Mouse (Mus musculus): Measurements from ENCODE around the gene Dgcr2. TPM values are rescaled to one million over a fixed set of nuclear protein-coding genes. Genes with fewer than 3 reads are reported as not detected.

The Dgcr2 gene
- polyA plus RNA-seq, 1 experiment from 2014 or later: 85.6 TPM

GRCm38 (mm10) chr16:17815411-17816402 is 82.7 kb downstream of the Dgcr2 start:
- peak overlapping the region; percentile 85 for H3K4me2 ChIP-seq
- peaks cover 8% of the 10 kb centered on the region; the same call in 1 of the 2 replicates for H3K4me1 ChIP-seq
- H3K9me3 ChIP-seq (replicated peaks): no peaks in the 10 kb centered on the region
- peak overlapping the region; percentile 75 for H3K9ac ChIP-seq
- under 1% methylated on average over 63 of the region's 63 CpGs for WGBS
- peak; percentile 91 for ATAC-seq
- H3K36me3 ChIP-seq (ENCODE audit: poor library complexity, severe bottlenecking): no peaks in the 10 kb centered on the region
- H3K4me3 ChIP-seq: peak overlapping the region; percentile 53
- H3K27me3 ChIP-seq: peaks cover 52% of the 10 kb centered on the region
- peak overlapping the region; percentile 44; the same call in 1 of the 2 replicates for H3K27ac ChIP-seq

GRCm38 (mm10) chr16:17813173-17813572 is 85.2 kb downstream of the Dgcr2 start:
- H3K27me3 ChIP-seq: peaks cover 62% of the 10 kb centered on the region
- H3K9ac ChIP-seq: no peak overlapping the region
- no peak overlapping the region for H3K27ac ChIP-seq
- H3K4me2 ChIP-seq: no peak overlapping the region
- peaks cover 18% of the 10 kb centered on the region for H3K4me1 ChIP-seq
- no peaks in the 10 kb centered on the region for H3K36me3 ChIP-seq (ENCODE audit: poor library complexity, severe bottlenecking)
- WGBS: 59% methylated on average over 4 of the region's 4 CpGs
- H3K9me3 ChIP-seq (replicated peaks): no peaks in the 10 kb centered on the region
- no peak overlapping the region for H3K4me3 ChIP-seq
- no peak for ATAC-seq

- Histone ChIP-seq H3K27ac (no peak overlapping the region), H3K4me1 (peaks cover 20% of the 10 kb centered on the region), H3K9me3 (replicated peaks) (no peaks in the 10 kb centered on the region), H3K36me3 (ENCODE audit: poor library complexity, severe bottlenecking) (no peaks in the 10 kb centered on the region), H3K4me2 (no peak overlapping the region), H3K4me3 (no peak overlapping the region), H3K27me3 (peaks cover 62% of the 10 kb centered on the region), H3K9ac (no peak overlapping the region)
- WGBS: 7% methylated on average over 5 of the region's 5 CpGs
- ATAC-seq: no peak
Measured at GRCm38 (mm10) chr16:17812120-17812519, 86.2 kb downstream of the Dgcr2 start.

GRCm38 (mm10) chr16:17809711-17810110 is 88.7 kb downstream of the Dgcr2 start:
- ATAC-seq: no peak
- Histone ChIP-seq H3K9ac (no peak overlapping the region), H3K27ac (no peak overlapping the region), H3K4me3 (no peak overlapping the region), H3K27me3 (peaks cover 72% of the 10 kb centered on the region), H3K36me3 (ENCODE audit: poor library complexity, severe bottlenecking) (no peaks in the 10 kb centered on the region), H3K9me3 (replicated peaks) (no peaks in the 10 kb centered on the region), H3K4me2 (no peak overlapping the region), H3K4me1 (peaks cover 24% of the 10 kb centered on the region)
- WGBS: 25% methylated on average over 7 of the region's 7 CpGs

- no peaks in the 10 kb centered on the region for H3K36me3 ChIP-seq (ENCODE audit: poor library complexity, severe bottlenecking)
- ATAC-seq: no peak
- H3K4me1 ChIP-seq: peaks cover 30% of the 10 kb centered on the region
- H3K27me3 ChIP-seq: peaks cover 73% of the 10 kb centered on the region
- H3K27ac ChIP-seq: no peak overlapping the region
- H3K4me3 ChIP-seq: no peak overlapping the region
- H3K9me3 ChIP-seq (replicated peaks): no peaks in the 10 kb centered on the region
- H3K9ac ChIP-seq: no peak overlapping the region
- H3K4me2 ChIP-seq: no peak overlapping the region
- WGBS: 89% methylated on average over 4 of the region's 4 CpGs
Measured at GRCm38 (mm10) chr16:17809125-17809524, 89.2 kb downstream of the Dgcr2 start.

GRCm38 (mm10) chr16:17807192-17808009 is 91.0 kb downstream of the Dgcr2 start:
- peak overlapping the region; percentile 65 for H3K4me3 ChIP-seq
- H3K9me3 ChIP-seq (replicated peaks): no peaks in the 10 kb centered on the region
- H3K27ac ChIP-seq: peak overlapping the region; percentile 77
- peak overlapping the region; percentile 97 for H3K4me2 ChIP-seq
- no peaks in the 10 kb centered on the region for H3K36me3 ChIP-seq (ENCODE audit: poor library complexity, severe bottlenecking)
- WGBS: 2% methylated on average over 73 of the region's 73 CpGs
- peaks cover 73% of the 10 kb centered on the region for H3K27me3 ChIP-seq
- peak; percentile 92 for ATAC-seq
- H3K4me1 ChIP-seq: peaks cover 47% of the 10 kb centered on the region
- H3K9ac ChIP-seq: peak overlapping the region; percentile 92

- peaks cover 79% of the 10 kb centered on the region for H3K27me3 ChIP-seq
- WGBS: under 1% methylated on average over 46 of the region's 50 CpGs
- H3K4me2 ChIP-seq: peak overlapping the region; percentile 97
- peaks cover 50% of the 10 kb centered on the region for H3K4me1 ChIP-seq
- H3K9me3 ChIP-seq (replicated peaks): no peaks in the 10 kb centered on the region
- peak overlapping the region; percentile 77 for H3K27ac ChIP-seq
- peak; percentile 54 for ATAC-seq
- no peaks in the 10 kb centered on the region for H3K36me3 ChIP-seq (ENCODE audit: poor library complexity, severe bottlenecking)
- peak overlapping the region; percentile 92 for H3K9ac ChIP-seq
- peak overlapping the region; percentile 65 for H3K4me3 ChIP-seq
Measured at GRCm38 (mm10) chr16:17806581-17807191, 91.7 kb downstream of the Dgcr2 start.

GRCm38 (mm10) chr16:17804982-17805381 is 93.4 kb downstream of the Dgcr2 start:
- Histone ChIP-seq H3K27me3 (peaks cover 83% of the 10 kb centered on the region), H3K9ac (0 out of 2 replicates have a peak overlapping the region, but pooled peaks have one; percentile 38), H3K4me1 (peaks cover 50% of the 10 kb centered on the region), H3K4me2 (peak overlapping the region; percentile 63), H3K9me3 (replicated peaks) (no peaks in the 10 kb centered on the region), H3K36me3 (ENCODE audit: poor library complexity, severe bottlenecking) (no peaks in the 10 kb centered on the region), H3K27ac (no peak overlapping the region), H3K4me3 (peak overlapping the region; percentile 38)
- ATAC-seq: no peak
- WGBS: 7% methylated on average over 7 of the region's 7 CpGs

- H3K27me3 ChIP-seq: peaks cover 86% of the 10 kb centered on the region
- no peak for ATAC-seq
- peak overlapping the region; percentile 63 for H3K4me2 ChIP-seq
- H3K36me3 ChIP-seq (ENCODE audit: poor library complexity, severe bottlenecking): no peaks in the 10 kb centered on the region
- H3K4me3 ChIP-seq: peak overlapping the region; percentile 38
- H3K4me1 ChIP-seq: peaks cover 45% of the 10 kb centered on the region
- no peak overlapping the region for H3K27ac ChIP-seq
- peak overlapping the region; percentile 38 for H3K9ac ChIP-seq
- under 1% methylated on average over 33 of the region's 33 CpGs for WGBS
- H3K9me3 ChIP-seq (replicated peaks): no peaks in the 10 kb centered on the region
Measured at GRCm38 (mm10) chr16:17804449-17804912, 93.9 kb downstream of the Dgcr2 start.

- Histone ChIP-seq H3K9me3 (replicated peaks) (no peaks in the 10 kb centered on the region), H3K27me3 (peaks cover 87% of the 10 kb centered on the region), H3K9ac (peak overlapping the region; percentile 52), H3K4me2 (peak overlapping the region; percentile 63), H3K4me1 (peaks cover 41% of the 10 kb centered on the region), H3K4me3 (peak overlapping the region; percentile 38), H3K36me3 (ENCODE audit: poor library complexity, severe bottlenecking) (no peaks in the 10 kb centered on the region), H3K27ac (no peak overlapping the region)
- WGBS: 4% methylated on average over 33 of the region's 33 CpGs
- no peak for ATAC-seq
Measured at GRCm38 (mm10) chr16:17803675-17804448, 94.5 kb downstream of the Dgcr2 start.
